Mouse (Mus musculus) bone marrow macrophage, adult 2 months (primary cell): Measurements from ENCODE around the gene Kbtbd8.

Experiments used
- CTCF ChIP-seq: IDR thresholded peaks from 2 replicates; pipeline ENCODE4 v1.5.1; 2012; ENCODE audit warnings: low read depth, mild to moderate bottlenecking, low read length, moderate library complexity
- POLR2A ChIP-seq: IDR thresholded peaks from 2 replicates; pipeline ENCODE4 v1.6.1; 2012; ENCODE audit warnings: mild to moderate bottlenecking, low read depth, low read length, borderline replicate concordance

DNA sequence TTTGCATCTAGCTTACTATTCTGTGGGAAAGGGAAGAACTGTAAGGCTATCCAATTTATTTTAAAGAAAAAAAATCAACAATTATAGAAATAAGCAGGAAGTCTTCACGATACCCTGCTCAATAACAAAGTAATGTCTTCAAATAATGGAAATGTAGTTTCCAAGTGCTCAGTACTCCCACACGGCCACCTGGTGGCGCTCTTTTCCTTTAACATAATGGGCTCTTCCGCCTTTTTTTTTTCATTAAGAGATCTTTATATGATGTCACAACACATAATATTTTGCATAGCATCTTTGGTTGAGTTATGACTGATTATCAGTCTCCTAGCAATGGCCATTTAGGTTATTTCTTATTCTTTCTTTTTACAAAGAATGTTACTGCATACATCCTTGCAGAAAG lies 29.0 kb upstream of the Kbtbd8 start:
- TF ChIP-seq CTCF, result no peak
- TF ChIP-seq POLR2A, result no peak
